Mouse (Mus musculus): ENCODE measurements around the gene Cald1. TPM values are rescaled to one million over a fixed set of nuclear protein-coding genes. Genes with fewer than 3 reads are reported as not detected.
A peak's percentile ranks its signal among the peaks of the same experiment; 100 is the strongest.

The Cald1 gene
- polyA plus RNA-seq, 1 experiment from 2014 or later: 326 TPM

DNA sequence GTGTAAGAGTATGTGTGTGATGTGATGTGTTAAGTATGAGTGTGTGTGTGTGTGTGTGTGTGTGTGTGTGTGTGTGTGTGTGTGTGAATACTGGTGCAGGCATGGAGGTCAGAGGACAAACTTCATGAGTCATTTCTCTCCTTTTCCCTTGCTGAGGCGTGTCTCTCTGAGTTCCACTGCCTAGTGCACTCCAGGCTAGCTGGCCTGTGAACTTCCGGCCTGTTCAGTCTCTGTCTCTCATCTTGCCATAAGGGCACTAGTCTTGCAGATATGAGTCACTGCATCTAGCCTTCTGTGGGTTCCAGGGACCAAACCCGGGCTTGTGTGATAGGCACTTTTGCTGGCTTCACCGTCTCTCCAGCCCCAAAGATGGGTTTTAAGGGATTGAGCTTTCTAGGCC is 114.9 kb downstream of the Cald1 start:
- WGBS: 90% methylated on average over 4 of the region's 4 CpGs
- ATAC-seq (ENCODE audit: low FRiP score, low read depth): no peak
- Histone ChIP-seq H3K27me3 (no peaks in the 10 kb centered on the region), H3K4me2 (replicated peaks) (no peak overlapping the region), H3K4me1 (peaks cover 76% of the 10 kb centered on the region), H3K9ac (no peak overlapping the region), H3K36me3 (peaks cover 8% of the 10 kb centered on the region), H3K4me3 (no peak overlapping the region), H3K27ac (no peak overlapping the region), H3K9me3 (no peaks in the 10 kb centered on the region)

DNA sequence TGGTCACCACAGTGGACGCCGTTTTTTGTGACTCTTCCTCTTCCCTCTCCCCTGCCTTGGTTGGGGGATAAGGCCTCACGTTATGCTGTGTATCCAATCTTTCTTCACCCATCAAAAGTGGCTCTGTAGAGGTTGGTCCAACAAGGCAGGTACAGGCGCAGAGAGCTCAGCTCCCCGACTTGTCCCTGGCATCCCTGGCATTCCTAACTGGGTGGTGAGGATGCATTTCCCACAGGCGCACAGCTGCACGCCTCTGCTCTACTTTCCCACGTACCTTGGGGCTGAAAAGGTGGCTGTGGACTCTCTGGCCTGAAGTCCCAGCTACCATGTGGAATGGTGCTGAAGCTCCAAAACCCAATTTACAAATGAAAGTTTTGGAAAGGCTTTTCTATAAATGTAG is 115.5 kb downstream of the Cald1 start:
- Histone ChIP-seq H3K4me1 (peaks cover 76% of the 10 kb centered on the region), H3K9ac (no peak overlapping the region), H3K27me3 (no peaks in the 10 kb centered on the region), H3K4me2 (replicated peaks) (no peak overlapping the region), H3K4me3 (no peak overlapping the region), H3K9me3 (no peaks in the 10 kb centered on the region), H3K36me3 (peaks cover 8% of the 10 kb centered on the region), H3K27ac (0 out of 2 replicates have a peak overlapping the region, but pooled peaks have one; percentile 10)
- ATAC-seq (ENCODE audit: low FRiP score, low read depth): no peak
- WGBS: 87% methylated on average over 8 of the region's 8 CpGs

DNA sequence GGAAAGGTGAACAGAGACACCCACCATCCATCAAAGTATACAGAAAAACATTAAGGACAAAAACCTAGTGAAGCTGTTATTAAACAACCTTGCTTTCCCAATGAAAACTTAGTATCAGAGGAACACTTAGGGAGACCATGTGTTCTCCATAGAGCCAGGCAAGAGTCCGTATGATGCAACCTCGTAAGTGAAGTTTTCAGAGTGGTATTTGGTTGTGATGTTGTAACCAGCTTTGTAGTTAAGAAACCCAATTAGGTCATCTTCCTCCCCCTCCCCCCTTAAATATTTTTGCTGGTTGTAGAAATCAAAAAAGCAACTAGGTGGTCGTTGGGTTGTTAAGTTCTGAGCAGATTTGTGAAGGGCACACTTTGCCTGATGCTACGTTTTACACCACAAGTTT is 116.3 kb downstream of the Cald1 start:
- H3K27ac ChIP-seq: no peak overlapping the region
- no peak overlapping the region for H3K4me2 ChIP-seq (replicated peaks)
- peaks cover 8% of the 10 kb centered on the region for H3K36me3 ChIP-seq
- no peak for ATAC-seq (ENCODE audit: low FRiP score, low read depth)
- H3K4me3 ChIP-seq: no peak overlapping the region
- no peaks in the 10 kb centered on the region for H3K27me3 ChIP-seq
- peaks cover 79% of the 10 kb centered on the region for H3K4me1 ChIP-seq
- no peaks in the 10 kb centered on the region for H3K9me3 ChIP-seq
- WGBS: 73% methylated on average over 4 of the region's 4 CpGs
- H3K9ac ChIP-seq: no peak overlapping the region

DNA sequence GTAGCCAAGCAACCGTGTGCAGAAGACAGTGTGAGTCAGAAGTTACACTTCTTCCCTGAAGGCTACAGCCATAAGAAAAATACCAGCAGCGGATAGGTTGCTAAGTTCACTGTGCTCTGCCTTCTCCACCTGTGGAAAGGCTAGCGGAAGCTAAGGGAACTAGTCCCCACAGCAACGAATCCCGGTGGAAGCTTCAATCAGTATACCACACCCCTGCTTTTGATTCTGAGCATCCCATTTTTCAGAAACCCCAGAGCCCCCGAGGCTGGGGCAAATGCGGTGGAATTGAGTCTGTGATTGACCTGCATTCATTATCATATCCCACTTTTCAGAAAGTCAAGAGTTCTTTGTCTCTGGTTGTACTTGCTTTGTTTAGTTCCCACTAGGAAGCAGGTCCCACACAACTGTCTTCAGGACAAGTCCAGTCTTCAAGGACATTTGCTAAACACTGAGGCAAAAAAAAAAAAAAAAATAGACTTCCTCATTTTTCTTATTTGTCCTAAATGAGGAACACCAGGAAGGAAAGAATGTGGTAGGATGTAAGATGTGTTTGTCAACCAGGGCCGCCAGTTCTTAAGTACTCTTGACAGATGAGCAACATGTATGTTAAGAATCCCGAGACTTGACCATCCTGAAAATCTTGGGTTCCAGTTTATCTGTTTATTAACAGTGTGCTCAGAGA is 118.0 kb downstream of the Cald1 start:
- Histone ChIP-seq H3K9me3 (no peaks in the 10 kb centered on the region), H3K9ac (no peak overlapping the region), H3K27me3 (no peaks in the 10 kb centered on the region), H3K4me3 (no peak overlapping the region), H3K4me2 (replicated peaks) (no peak overlapping the region), H3K36me3 (peaks cover 8% of the 10 kb centered on the region), H3K27ac (no peak overlapping the region; the same call in 1 of the 2 replicates), H3K4me1 (peaks cover 79% of the 10 kb centered on the region)
- ATAC-seq (ENCODE audit: low FRiP score, low read depth): no peak
- 92% methylated on average over 9 of the region's 9 CpGs for WGBS

DNA sequence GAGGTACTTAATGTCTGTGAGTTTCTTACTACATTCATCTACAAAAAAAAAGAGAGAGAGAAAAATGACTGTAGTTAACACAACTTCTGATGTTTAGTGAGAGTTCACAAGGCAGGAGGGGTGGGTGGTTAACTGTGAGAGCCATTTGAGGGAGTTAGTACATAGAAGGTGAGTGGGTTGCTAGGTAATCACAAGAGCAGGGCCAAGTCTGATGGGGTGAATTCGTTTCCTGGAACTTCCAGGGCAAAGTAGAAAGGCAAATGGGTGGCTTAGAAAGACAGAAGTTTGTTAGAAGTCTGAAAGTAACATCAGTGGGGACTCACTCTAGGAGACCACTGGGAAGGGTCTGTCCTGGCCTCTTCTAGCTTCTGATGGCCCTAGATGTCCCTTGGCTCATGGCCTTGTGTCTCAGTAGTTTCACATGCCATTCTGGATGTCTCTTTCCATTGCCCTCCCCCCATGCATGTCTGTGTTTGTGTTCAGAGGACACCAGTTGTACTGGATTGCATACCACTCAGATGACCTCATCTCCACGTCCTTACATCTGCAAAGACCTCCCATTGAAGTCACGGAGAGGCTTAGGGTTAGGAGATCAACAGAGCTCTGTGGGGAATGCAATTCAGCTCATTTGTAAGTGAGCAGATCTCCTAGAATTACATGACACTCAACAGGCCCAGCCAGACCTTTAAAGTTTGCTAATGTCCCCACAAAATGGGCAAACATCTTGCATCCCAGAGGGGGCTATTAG is 118.8 kb downstream of the Cald1 start:
- no peaks in the 10 kb centered on the region for H3K27me3 ChIP-seq
- WGBS: 29% methylated on average over 3 of the region's 3 CpGs
- ATAC-seq (ENCODE audit: low FRiP score, low read depth): peak; percentile 65
- H3K27ac ChIP-seq: peak overlapping the region; percentile 2; the same call in 1 of the 2 replicates
- H3K9ac ChIP-seq: no peak overlapping the region
- H3K4me3 ChIP-seq: no peak overlapping the region
- no peaks in the 10 kb centered on the region for H3K9me3 ChIP-seq
- peaks cover 8% of the 10 kb centered on the region for H3K36me3 ChIP-seq
- H3K4me1 ChIP-seq: peaks cover 79% of the 10 kb centered on the region
- no peak overlapping the region for H3K4me2 ChIP-seq (replicated peaks)

DNA sequence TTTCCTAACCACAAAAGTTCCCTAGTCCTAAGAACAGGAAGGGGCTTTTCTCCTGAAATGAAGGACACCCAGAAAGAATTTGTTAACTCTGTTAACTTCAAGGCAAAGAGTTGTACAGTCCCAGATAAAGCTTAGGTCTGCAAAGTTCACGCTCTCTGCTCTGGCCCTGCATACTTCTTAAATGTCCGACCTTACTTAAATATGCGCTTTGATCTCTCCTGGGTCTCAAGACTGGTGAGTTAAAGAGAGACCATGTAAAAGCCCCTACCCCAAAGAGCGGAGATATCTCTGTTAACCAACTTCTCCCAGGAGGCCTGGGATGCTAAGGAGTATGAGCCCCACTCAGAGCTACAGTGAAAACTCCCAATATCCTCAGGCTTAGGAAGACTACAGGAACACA is 119.4 kb downstream of the Cald1 start:
- peaks cover 82% of the 10 kb centered on the region for H3K4me1 ChIP-seq
- H3K4me3 ChIP-seq: no peak overlapping the region
- H3K27me3 ChIP-seq: no peaks in the 10 kb centered on the region
- 62% methylated on average over 4 of the region's 4 CpGs for WGBS
- no peak for ATAC-seq (ENCODE audit: low FRiP score, low read depth)
- H3K9ac ChIP-seq: no peak overlapping the region
- peak overlapping the region; percentile 22; the same call in 1 of the 2 replicates for H3K27ac ChIP-seq
- H3K36me3 ChIP-seq: peaks cover 8% of the 10 kb centered on the region
- no peaks in the 10 kb centered on the region for H3K9me3 ChIP-seq
- no peak overlapping the region for H3K4me2 ChIP-seq (replicated peaks)

DNA sequence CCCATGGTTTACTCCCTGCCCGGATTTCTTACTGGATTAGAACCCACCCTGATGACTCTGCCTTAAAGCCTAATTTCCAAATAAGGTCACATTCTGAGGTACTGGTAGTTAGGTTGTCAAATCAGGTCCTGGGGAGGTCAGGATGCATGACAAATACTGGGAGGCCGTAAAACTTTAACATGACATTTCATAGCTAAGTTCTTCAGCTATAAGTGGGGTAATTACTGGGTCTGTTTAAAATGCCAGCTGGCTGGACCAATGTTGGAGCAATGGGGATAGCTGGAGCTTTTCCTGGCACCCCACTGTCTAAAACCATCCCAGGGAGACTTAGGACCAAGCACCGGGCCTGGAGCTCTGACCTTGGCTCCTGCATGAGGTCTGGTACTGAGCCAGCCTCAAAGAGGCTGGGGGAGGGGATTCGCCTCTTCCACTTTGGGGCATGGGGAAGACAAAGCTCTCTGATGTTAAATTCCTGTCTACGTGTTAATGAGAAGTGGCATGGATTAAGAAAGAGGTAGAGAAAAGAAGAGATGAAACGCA is 120.9 kb downstream of the Cald1 start:
- 54% methylated on average over 6 of the region's 6 CpGs for WGBS
- H3K27ac ChIP-seq: peak overlapping the region; percentile 33; the same call in 1 of the 2 replicates

DNA sequence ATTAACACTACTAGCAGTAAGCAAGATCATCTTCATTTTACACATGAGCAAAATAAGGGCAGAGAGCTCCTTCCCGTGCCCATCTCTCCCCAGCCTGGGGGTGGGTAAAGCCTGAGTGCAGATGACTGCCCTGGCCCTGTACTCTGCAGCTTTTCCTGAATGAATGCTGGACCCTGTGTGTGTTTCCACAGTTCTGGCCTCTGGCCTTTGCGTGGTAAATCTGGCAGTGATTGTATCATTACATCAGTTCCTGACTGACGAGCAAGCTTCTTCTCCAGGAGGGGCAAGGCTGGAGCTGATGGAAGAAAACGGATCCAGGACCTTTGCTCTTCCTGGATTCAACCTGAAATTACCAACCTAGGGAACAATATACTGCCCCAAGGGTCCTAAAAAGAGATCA is 122.1 kb downstream of the Cald1 start:
- H3K27me3 ChIP-seq: no peaks in the 10 kb centered on the region
- peaks cover 15% of the 10 kb centered on the region for H3K36me3 ChIP-seq
- no peak overlapping the region for H3K9ac ChIP-seq
- no peak overlapping the region for H3K27ac ChIP-seq
- ATAC-seq (ENCODE audit: low FRiP score, low read depth): no peak
- 51% methylated on average over 4 of the region's 4 CpGs for whole genome bisulfite sequencing
- H3K4me3 ChIP-seq: no peak overlapping the region
- H3K4me2 ChIP-seq (replicated peaks): no peak overlapping the region
- peaks cover 8% of the 10 kb centered on the region; the same call in 1 of the 2 replicates for H3K9me3 ChIP-seq
- H3K4me1 ChIP-seq: peaks cover 72% of the 10 kb centered on the region

More for the DNA sequence above, 120.9 kb downstream of the Cald1 start:
- H3K9me3 ChIP-seq: peaks cover 2% of the 10 kb centered on the region; the same call in 1 of the 2 replicates
- no peak overlapping the region for H3K4me3 ChIP-seq
- H3K27me3 ChIP-seq: no peaks in the 10 kb centered on the region
- no peak for ATAC-seq (ENCODE audit: low FRiP score, low read depth)
- H3K36me3 ChIP-seq: peaks cover 9% of the 10 kb centered on the region
- no peak overlapping the region for H3K4me2 ChIP-seq (replicated peaks)
- peaks cover 72% of the 10 kb centered on the region for H3K4me1 ChIP-seq
- no peak overlapping the region for H3K9ac ChIP-seq

DNA sequence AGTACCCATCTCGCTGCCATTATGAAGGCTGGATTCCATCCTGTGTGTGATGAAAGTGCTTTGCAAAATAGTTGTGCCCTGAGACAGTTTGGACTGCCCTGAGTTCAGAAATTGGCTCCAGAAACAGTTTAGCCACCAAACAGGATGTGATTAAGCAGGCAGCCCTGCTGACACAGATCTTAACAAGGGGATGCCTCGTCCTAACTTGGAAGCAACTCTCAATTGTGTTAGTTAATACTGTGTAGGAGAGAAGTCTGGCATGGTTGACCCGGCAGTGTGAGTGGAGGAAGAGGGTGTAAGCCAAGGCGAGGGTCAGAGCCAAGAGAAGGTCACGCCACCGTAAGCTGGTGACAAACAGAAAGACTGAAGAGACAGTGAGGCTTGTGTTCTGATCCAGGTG is 123.4 kb downstream of the Cald1 start:
- H3K4me1 ChIP-seq: peaks cover 71% of the 10 kb centered on the region
- no peak overlapping the region for H3K27ac ChIP-seq
- peaks cover 6% of the 10 kb centered on the region for H3K36me3 ChIP-seq
- H3K4me2 ChIP-seq (replicated peaks): no peak overlapping the region
- H3K9ac ChIP-seq: 0 out of 2 replicates have a peak overlapping the region, but pooled peaks have one; percentile 1
- 60% methylated on average over 6 of the region's 6 CpGs for WGBS
- no peaks in the 10 kb centered on the region for H3K27me3 ChIP-seq
- peaks cover 8% of the 10 kb centered on the region; the same call in 1 of the 2 replicates for H3K9me3 ChIP-seq
- ATAC-seq (ENCODE audit: low FRiP score, low read depth): no peak
- no peak overlapping the region for H3K4me3 ChIP-seq

DNA sequence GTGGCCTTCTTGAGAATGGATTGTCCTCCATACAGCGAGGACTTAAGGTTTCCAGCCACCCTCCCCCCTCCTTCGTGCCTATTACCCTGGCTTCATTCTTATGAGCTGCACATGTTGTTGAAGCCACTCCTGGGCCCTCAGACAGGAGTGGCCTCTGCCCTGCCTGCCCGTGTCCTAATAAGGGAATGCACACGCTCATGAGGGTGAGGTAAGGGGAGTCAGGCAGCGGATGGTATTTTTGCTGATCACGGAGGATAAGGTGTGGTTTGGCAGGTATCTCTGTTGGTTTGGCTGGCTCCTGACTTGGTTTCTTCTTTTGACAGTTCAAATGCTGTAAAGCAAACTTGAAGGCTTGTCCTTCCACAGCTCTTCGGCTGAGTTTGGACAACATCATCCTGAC is 124.4 kb downstream of the Cald1 start:
- ATAC-seq (ENCODE audit: low FRiP score, low read depth): no peak
- Histone ChIP-seq H3K9ac (no peak overlapping the region), H3K36me3 (peaks cover 6% of the 10 kb centered on the region), H3K27ac (no peak overlapping the region), H3K4me3 (no peak overlapping the region), H3K4me2 (replicated peaks) (no peak overlapping the region), H3K4me1 (peaks cover 71% of the 10 kb centered on the region), H3K9me3 (peaks cover 8% of the 10 kb centered on the region; the same call in 1 of the 2 replicates), H3K27me3 (no peaks in the 10 kb centered on the region)
- 63% methylated on average over 7 of the region's 7 CpGs for WGBS

DNA sequence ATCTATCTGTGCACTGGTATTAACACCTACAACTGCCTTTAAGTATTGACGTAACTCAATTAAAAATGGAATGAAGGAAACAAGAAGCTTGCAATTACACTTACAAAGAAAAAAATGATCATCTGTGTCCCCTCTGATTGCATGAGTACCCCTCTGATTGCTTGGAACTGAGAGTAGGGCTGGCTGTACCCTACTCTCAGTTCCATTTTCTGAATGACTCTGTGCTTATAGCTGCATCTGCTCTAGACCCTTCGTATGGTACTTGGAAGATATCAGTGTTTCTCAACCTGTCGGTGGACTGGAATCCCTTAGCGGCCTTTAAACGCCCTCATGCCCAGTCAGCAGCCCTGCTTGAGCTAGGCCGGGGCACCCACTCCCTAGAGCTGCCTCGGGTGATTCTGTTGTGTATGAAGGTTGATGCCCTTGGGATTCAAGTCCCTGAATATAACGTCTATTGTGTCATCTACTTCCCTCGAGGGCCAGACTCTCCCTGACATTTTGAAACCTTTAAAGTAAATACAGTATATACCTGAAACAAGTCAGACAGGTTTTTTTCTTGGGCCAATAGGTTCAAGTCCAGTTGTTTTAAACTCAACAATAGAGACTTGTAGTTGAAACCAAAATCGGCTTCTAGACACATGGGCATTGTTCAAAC is 125.1 kb downstream of the Cald1 start:
- Histone ChIP-seq H3K9me3 (peaks cover 8% of the 10 kb centered on the region; the same call in 1 of the 2 replicates), H3K27me3 (no peaks in the 10 kb centered on the region), H3K27ac (no peak overlapping the region), H3K4me2 (replicated peaks) (no peak overlapping the region), H3K36me3 (peaks cover 6% of the 10 kb centered on the region), H3K4me1 (peaks cover 64% of the 10 kb centered on the region), H3K4me3 (no peak overlapping the region), H3K9ac (no peak overlapping the region)
- ATAC-seq (ENCODE audit: low FRiP score, low read depth): no peak
- 91% methylated on average over 10 of the region's 10 CpGs for WGBS

DNA sequence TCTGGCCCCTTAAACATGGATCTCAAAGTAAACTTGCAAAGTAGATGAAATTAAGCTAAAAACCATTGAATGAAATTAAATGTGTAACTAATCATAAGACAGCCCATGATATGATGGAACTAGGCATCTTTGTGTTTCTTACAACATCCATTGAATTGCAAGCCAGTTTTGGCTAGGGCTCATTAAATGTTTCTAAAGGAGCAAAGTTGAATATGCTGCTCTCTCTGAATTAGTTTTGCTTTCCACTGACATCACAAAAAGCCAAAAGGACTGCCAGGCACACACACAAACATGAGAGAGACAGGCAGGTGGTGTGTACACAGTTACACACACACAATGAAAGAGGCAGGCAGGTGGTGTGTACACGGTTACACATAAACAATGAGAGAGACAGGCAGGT is 127.4 kb downstream of the Cald1 start:
- H3K27ac ChIP-seq: no peak overlapping the region
- 78% methylated on average over 1 of the region's 1 CpGs for WGBS
- H3K4me2 ChIP-seq (replicated peaks): no peak overlapping the region
- peaks cover 8% of the 10 kb centered on the region; the same call in 1 of the 2 replicates for H3K9me3 ChIP-seq
- peaks cover 59% of the 10 kb centered on the region for H3K4me1 ChIP-seq
- no peak overlapping the region for H3K9ac ChIP-seq
- no peaks in the 10 kb centered on the region for H3K27me3 ChIP-seq
- no peak overlapping the region for H3K4me3 ChIP-seq
- peaks cover 6% of the 10 kb centered on the region for H3K36me3 ChIP-seq
- no peak for ATAC-seq (ENCODE audit: low FRiP score, low read depth)
